Mouse (Mus musculus) adipocyte (in vitro differentiated cells): ENCODE measurements around the gene Arl13b.

Experiments used
- DNase-seq: peaks from one replicate; pipeline ENCODE4 v3.0.0-alpha.2; 2016; ENCODE audit warnings: low spot score

Gene Arl13b

GRCm38 (mm10) chr16:62814491-62814890, 32.3 kb downstream of the Arl13b start, which contains the start of gene Stx19:
TSS of gene Stx19 (plus strand) at chr16:62814676.
- no peak for DNase-seq

GRCm38 (mm10) chr16:62813790-62814189, 33.0 kb downstream of the Arl13b start:
- DNase-seq: no peak

- no peak for DNase-seq
These were observed 36.0 kb downstream of the Arl13b start for GRCm38 (mm10) chr16:62810855-62811254.

- DNase-seq: no peak
These were observed 39.4 kb downstream of the Arl13b start for GRCm38 (mm10) chr16:62807249-62807979.

- DNase-seq: no peak
These were observed 42.2 kb downstream of the Arl13b start for GRCm38 (mm10) chr16:62804621-62805020.

- no peak for DNase-seq
These were observed 47.0 kb downstream of the Arl13b start for GRCm38 (mm10) chr16:62799839-62800238.

GRCm38 (mm10) chr16:62799426-62799825, 47.4 kb downstream of the Arl13b start:
- no peak for DNase-seq

- DNase-seq: no peak
These were observed 48.0 kb downstream of the Arl13b start for GRCm38 (mm10) chr16:62798808-62799207.

GRCm38 (mm10) chr16:62796608-62797007, 50.2 kb downstream of the Arl13b start:
- DNase-seq: no peak

- peak; percentile 99 for DNase-seq
These were observed 60.1 kb downstream of the Arl13b start, which contains the start of gene Nsun3 for GRCm38 (mm10) chr16:62786621-62787331. TSS of gene Nsun3 (minus strand) at chr16:62786818.

- peak; percentile 35 for DNase-seq
These were observed 64.6 kb downstream of the Arl13b start for GRCm38 (mm10) chr16:62782229-62782628.

- no peak for DNase-seq
These were observed 68.6 kb downstream of the Arl13b start for GRCm38 (mm10) chr16:62778282-62778681.

- no peak for DNase-seq
These were observed 70.8 kb downstream of the Arl13b start for GRCm38 (mm10) chr16:62776034-62776433.

- DNase-seq: no peak
These were observed 73.4 kb downstream of the Arl13b start for GRCm38 (mm10) chr16:62773462-62773861.

- DNase-seq: peak; percentile 72
These were observed 88.5 kb downstream of the Arl13b start for GRCm38 (mm10) chr16:62758340-62758739.

GRCm38 (mm10) chr16:62755307-62755706, 91.5 kb downstream of the Arl13b start:
- no peak for DNase-seq

- DNase-seq: no peak
These were observed 93.2 kb downstream of the Arl13b start for GRCm38 (mm10) chr16:62753597-62753996.

- no peak for DNase-seq
These were observed 93.8 kb downstream of the Arl13b start for GRCm38 (mm10) chr16:62753079-62753478.

- DNase-seq: no peak
These were observed 101.0 kb downstream of the Arl13b start for GRCm38 (mm10) chr16:62745875-62746274.
